Mouse (Mus musculus) embryo, embryonic 10 days (tissue): ENCODE measurements around the gene Wbp1l.

ENCODE experiments used
- DNase-seq: peaks from one replicate; pipeline ENCODE4 v3.0.0-alpha.2; 2015; ENCODE audit warnings: low spot score

Gene Wbp1l

DNA sequence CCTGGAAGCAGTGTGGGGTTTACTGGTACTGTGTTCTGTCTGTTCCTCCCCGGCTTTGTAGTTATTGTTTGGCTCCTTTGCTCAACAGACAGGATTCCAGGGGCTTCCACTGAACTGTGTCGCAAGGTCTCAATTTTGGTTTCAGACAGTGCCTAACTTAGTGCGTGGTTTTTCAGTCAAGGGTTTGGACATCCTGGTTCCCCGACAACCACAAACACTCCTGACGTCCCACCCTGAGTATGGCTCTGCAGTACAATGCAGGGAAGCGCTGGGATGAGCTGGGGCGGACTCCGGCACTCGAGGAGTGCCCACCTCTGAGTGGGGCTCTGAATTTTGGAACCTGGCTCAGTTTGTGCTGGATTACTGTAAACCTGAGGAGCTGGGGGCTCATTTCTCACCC, 30.9 kb downstream of the Wbp1l start:
- no peak for DNase-seq

DNA sequence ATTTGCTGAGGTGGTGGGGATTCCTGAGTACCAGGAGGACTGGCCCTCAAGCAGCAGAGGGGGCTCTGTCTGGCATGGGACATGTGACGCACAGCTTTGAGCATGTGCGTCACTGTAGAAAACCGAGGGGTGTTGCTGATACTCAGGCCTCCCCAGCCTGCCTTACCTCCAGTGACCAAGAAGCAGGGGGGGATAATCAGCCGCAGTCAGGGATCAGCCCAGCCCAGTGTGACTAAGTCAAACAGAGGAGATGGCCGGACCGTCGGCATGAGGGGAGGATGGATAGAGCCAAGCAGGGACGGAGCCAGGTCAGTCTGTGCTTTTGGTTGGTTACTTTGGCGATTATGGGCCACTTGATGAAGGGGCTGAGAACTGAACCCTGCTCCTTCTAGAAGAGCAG, 32.8 kb downstream of the Wbp1l start:
- DNase-seq = no peak

DNA sequence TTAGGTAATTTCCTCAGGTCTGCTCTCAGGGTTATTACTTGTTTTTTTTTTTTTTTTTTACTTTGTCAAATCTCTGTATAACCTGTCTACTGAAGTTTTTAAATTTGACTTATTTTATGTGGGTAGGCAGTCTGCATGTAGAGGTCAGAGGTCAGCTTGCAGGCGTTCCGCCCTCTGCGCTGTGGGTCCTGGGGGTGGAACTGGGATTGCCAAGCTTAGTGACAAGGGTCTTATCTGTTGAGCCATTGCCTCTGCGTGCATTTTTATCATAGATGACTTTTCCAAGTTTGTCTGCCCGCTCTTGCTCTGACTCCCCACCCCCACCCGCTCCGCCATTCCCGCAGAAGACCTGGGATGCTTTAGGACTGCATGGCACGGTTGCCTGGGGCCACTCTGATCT, 36.9 kb downstream of the Wbp1l start:
- DNase-seq = peak; percentile 36

DNA sequence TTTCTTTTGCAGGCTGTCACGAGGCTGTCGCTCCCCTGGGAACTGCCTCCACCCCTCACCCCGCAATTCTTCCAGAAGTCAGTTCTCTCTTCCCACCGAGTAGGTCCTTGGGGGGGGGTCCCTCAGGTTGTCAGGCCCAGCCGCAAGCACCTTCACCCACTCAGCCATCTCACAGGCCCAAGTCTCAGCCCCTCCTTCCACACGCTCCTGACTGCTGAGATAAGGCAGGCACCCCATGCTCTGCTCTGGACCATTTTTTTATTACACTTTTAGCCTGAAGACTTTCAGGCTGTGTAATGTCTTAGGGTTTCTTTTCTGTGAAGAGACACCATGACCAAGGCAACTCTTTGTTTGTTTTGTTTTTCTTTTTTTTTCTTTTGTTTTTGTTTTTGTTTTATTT, 38.7 kb downstream of the Wbp1l start:
- DNase-seq = no peak

DNA sequence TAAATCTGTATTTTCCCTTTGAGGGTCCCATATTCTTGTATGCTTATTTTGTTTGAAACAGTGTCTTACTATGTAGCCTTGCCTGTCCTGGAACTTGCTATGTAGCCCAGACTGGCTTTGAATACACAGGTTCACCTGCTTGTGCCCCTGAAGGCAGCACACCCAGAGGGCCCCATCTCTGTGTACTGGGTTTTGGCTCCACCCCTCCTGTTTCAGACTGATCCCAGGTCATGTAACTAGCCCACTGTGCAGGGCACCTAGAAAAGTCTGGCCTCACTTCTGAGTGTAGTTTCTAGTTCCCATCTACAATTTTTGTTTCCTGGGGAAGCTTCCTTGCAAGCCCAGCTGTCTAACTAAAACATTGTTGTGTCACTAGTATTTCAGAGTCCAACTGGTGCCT, 40.2 kb downstream of the Wbp1l start:
- no peak for DNase-seq

DNA sequence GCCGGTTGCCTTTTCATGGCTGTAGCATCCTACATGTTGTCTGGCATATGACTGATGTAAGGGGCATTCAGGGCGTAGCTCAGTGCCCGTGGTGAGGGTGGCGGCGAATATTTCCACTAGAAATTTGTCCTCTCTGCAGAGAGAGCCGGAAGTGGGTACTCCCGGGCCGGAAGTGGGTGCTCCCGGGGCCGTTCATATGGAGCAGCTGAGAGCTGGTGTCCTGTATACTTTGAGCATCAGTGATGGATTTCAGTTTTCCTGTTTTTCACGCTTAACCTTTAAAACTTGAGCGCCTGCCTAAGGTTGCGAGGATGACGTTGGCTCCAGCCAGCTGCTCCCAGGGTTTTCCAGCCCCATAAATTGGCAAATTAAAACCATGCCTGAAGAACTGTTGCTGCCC, 40.6 kb downstream of the Wbp1l start:
- no peak for DNase-seq

DNA sequence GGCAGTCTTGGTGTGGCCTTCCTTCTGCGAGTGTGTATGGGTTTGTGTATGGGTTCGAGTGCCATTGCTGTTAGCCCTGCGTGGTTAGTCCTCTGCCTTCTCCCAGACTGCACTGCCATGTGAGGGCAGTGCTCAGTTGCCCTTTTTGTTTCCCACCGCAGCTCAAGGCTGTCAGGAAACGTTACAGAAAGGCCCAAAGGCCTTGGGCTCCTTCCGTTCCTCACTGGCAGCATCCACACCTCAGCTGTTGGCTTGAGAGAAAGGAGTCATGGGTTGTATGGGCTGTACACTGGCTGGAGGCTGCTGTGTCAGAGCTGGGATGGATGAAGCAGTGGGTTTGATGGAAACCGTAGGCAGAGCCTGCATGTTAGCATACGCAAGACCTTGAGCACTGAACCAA, 41.9 kb downstream of the Wbp1l start:
- no peak for DNase-seq

DNA sequence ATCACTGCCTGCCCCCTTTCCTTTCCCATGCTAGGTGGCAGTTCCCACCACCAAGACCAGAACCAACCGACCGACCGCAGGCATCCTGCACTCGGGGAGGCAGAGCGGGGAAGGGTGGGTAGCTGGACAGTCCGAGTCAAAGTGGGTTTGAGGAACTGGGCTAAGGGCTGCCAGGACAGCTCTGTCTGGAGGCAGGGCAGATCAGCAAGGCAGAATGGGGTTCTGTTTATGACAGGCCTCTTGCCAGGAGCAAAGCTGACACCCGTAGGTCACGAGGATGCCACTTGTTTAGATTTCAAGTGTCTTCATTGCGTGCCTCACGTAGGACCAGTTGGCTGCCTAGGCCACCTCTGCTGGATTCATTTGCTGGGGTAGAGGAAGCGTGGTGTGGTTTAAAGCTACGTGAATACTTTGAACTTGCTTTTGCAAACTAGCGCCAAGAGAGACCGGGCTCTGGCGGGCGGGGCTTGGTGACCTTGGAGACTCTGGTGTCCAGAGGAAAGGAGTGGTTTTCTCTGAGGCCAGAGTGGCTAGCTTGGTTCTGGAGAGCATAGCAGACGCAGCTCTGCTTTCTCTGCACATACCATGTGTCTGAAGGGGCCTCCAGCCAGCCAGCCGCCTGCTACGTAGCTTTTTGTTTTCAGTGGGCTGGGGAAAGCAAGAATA, 42.7 kb downstream of the Wbp1l start:
- peak; percentile 42 for DNase-seq

DNA sequence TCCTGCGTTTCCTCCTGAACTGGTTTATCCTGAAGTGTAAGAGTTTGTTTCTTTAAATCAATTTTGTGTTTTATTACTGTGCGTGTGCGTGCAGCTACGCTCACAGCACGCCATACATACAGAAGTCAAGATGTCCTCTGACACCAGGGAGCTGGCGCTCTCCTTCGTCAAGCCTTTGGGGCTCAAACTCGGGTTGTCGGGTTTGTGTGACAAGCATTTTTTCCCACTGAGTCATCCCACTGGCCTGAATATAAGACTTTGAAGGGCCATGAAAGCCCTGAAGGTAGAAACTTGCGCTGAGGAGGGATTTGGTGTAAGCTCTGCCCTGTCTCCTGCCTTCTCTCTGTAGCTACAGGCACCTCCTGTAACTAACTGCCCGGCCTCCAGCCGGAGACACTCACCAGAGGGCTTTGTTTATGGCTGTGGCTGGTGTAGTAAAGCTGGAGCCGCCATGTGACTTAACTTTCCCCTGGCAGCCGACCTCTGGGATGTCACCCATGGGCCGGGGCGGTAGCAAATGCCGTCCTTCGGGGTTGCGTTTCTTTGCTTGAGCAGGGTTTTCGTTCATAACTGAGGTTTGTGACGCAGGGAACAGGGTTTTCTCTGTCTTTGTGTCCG, 43.4 kb downstream of the Wbp1l start:
- no peak for DNase-seq

DNA sequence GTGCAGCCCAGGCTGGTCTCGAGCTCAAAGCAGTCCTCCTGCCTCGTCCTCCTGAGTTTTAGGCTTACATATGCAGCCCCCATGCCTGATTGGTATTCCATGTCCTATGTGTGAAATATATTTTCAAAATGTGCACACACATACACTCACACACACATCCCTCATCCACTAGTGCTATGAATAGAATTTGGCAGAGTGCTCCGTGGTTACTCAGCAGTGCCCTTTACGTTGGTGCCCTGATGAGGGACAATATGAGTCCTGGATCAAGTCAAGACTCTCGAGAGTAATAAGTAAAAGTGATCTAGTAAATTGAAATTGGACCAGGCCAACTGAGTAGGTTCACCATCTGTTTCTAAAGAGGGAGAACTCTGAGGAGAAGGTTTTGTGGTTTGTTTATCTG, 44.4 kb downstream of the Wbp1l start:
- no peak for DNase-seq

DNA sequence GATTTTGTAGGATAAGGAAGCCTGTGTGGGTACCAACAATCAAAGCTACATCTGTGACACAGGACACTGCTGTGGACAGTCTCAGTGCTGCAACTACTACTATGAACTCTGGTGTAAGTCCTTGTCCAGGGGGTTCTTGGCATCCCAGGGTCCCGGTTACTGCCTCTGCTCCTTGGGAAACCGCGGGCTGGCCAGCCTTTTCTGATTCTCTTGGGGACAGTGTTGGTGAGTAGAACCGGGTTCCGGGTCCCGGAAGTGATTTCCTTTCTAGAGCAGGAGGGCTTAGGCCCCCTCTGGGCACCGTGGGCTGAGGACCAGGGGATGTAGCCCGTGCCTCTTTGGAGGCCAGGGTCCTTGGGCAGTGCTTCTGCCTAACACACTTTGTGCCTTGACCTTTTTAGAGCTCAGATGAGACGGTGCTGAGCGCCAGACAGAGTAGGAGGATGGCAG, 45.5 kb downstream of the Wbp1l start:
- no peak for DNase-seq

DNA sequence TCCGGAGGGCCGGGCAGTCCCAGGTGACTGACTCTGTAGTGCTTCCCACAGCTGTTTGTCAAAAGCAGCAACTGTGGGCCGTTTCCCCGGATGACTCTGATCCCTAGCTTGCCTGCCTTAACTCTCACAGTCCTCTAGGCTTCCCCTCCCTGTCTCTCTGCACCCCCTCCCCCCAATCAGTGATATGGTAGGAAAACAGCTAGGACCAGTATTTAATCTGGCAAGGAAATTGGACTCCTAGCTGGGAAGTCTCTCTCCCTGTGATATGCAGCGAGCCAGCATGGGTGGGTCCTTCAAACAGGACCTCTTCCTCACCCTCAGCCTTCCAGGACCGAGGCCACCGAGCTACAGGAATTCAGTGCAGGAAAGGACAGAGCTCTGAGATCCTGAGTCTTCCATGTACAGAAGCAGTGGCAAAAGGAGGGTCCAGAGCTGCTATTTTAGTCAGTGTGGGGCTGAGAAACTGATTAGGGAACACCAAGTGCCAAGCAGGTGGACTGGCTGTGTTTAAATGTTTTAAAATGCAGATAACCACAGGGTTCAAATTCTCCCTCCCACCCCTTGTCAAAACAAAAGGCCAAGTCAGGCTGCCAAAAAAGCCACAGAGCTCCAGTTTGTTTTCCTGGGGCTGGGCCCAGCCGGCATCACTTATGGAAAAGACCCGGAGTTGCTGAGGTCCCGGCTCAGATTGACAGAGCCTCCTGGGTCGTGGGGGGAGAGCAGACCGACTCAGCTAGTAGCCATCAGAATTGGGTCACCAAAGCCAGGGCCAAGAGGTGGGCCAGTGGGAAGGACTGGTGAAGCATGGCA, 46.1 kb downstream of the Wbp1l start:
- peak; percentile 23 for DNase-seq

DNA sequence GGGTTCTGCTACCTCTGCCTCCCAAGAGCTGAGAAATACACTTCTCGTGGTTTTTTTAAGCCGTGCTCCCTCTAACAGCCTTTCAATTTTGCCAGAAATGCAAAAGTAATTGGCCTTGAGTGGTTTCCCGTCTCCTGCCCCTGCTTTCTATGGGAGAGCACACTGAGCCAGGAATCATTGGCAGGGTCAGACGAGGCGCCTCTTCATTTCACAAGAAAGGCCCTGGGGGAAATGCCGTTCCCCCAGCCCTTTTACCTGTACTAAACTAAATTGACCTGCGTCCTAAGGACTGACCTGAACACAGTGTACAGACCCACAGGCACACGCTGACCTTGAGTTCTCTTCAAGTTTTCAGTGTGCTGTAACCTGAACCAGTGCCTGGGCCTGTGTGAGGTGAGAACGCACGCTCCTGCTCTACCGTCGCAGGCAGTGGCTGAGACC, 47.2 kb downstream of the Wbp1l start:
- DNase-seq = no peak

DNA sequence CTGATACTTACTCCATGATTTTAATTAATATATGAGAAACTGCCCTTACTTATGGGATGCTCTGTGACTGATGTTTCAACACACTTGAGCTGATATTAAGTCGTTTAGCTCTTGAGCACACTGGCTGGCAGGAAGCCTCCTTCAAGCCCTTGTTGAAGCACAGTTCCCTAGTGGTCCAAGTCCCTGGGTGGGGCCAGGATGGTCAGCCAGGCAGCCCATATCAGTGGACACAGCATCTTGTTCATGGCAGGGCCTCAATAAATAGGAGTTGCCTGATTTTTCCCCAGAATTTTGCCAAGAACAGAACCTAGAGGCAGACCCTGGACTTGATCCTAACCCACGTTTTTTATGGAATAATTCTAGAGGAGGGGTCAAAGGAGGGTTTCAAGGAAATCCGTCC, 48.4 kb downstream of the Wbp1l start:
- DNase-seq = no peak

DNA sequence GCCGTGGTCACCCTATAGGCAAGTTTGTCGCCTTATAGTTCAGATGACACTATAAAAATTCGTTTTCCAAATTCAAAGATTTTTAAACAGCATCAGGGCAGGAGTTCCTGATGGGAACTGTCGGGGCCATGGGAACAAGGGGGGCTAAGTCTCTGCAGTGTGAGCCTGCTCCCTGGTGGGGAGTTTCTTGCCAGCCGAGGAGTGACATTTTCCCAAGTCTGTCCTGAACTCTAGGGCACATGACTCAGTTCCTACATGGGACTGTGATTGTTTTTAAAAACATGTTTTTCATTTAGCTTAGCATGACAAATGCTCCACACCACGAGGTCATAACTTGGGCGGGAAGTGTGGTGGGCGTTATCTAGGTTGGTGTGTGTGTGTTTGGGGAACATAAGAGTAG, 49.0 kb downstream of the Wbp1l start:
- no peak for DNase-seq

DNA sequence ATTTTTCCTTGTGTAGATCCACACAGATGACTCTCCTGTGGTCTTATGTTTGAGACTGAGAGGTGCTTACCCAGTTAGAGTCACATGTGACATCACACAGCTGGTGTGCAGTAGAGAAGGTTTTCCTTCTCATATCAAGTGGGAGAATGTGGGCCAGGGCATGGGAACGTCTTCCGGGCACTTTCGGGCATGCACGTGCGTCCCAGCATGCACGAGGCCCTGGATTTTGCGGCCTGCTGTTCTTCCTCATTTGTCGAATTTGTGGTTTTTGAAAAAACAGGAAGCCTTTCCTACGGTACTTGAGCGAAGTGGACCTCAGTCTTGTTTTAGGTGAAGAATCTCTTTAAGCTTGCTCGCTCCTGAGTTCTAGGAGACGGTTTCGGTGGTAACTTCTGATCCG, 49.7 kb downstream of the Wbp1l start:
- DNase-seq = no peak

DNA sequence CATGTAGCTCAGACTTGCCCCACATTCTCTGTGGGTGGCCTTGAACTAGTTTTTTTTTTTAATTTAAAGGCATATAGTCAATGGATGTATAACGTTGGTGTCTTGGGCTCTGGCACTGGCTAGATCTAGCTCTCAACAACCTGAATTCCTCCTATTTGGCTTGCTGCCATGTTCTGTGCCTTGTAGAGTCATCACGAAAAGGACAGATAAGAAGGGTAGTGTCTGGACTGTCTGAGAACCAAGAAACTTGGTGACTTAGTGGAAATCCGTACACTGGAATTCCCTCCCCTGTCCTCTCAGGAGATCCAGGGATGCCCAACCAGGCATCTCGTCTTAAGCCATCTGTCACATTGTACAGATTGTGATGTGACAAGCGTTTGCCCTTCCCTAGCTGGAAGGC, 54.3 kb downstream of the Wbp1l start:
- no peak for DNase-seq

DNA sequence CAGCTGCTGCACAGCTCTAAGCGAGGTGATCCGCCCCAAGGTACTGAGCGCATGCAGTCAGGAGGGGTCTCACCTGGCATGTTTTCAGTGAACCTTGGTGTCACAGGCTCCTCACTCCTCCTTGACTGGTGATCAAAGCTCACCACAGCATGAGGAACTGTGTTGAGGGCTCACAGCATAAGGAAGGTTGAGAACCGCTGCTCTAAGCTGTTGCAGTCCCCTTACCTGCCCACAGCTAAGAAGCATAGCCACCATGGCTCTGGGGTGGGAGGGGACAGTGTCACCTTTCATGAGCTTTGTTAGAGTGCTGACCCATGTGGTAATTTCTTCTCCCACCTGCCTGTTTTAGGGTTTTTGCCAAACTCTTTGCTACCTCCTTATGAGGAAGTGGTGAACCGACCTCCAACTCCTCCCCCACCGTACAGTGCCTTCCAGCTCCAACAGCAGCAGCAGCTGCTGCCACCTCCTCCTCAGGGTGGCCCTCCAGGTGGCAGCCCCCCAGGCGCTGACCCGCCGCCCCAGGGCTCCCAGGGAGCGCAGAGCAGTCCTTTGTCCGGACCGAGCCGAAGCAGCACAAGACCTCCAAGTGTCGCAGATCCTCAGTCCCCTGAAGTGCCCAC, 54.8 kb downstream of the Wbp1l start:
- no peak for DNase-seq

DNA sequence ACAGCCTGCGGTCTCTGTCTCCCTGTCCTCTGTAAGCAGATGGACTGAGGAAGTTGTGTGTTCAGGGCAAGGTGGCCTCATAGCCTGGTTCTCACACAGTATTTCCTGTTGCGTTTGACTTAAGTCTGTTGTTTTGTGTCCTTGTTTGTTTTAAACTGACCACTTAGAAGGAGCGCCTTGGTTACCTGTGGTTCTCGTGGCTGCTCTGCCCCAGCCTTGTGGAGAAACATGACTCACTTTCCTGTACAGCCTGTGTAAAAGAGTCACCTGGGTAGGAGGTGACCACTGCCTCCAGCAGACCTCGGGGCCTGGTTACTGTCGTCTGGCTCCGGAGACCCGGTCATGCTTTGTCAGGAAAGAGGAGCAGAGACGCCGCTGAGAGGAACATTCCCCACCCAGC, 56.7 kb downstream of the Wbp1l start:
- no peak for DNase-seq

DNA sequence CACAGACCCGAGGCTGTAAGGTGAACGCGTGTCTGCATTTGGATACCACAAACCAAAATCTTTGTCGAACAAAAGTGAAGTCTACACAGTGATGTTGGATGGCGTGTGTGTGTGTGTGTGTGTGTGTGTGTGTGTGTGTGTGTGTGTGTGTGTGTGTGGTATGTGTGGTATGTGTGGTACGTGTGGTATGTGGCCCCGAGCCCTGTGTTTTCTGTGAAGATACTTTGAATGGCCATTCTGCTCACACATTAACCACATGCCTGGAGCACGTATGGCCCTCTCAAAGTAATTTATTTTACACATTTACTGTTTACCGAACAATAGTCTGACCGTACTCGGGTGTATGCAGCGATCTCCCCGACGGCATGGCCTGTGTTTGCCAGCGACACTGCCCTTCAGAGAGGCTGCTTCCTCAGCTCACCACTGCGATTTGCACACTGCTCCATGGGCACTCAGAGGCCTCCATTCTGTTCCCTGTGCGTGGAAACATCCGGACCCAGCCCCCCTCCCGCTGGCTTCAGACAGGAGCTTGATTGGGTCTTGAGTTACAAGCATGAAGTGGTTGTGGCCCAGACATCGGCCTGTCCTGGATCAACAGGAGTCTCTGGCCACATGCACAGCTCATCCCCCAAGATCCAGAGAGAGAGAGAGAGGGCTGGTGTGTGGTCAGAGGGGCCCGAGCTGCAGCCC, 57.4 kb downstream of the Wbp1l start:
- DNase-seq = no peak

DNA sequence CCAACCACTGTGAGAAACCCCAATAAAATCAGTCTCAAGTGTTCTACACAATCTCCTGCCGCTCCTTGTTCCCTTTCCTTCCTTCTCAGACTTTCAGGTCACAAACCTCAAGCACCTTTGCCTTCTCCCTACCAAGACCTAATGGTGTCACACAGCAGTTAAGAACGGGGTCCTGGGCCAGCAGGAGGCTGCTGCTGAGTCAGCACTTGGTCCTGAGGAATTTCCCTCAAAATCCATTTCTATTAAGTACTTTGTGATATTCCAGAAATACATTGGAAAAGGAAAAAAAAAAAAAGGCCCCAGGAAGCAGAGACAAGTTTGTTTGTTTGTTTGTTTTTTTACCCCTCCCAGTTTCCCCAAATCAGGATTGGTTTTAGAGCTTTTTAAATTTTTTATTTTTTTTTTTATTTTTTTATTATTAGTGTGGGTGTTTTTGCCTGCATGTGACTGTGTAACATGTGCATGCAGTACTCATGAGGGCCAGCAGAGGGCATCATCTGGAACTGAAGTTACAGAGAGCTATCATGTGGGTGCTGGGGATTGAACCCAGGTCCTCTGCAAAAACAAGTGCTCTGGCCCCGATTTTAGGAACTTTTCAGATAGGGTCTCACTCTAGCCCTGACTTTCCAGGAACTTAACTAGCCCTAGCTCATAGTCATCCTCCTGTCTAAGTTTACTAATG, 58.6 kb downstream of the Wbp1l start:
- no peak for DNase-seq

DNA sequence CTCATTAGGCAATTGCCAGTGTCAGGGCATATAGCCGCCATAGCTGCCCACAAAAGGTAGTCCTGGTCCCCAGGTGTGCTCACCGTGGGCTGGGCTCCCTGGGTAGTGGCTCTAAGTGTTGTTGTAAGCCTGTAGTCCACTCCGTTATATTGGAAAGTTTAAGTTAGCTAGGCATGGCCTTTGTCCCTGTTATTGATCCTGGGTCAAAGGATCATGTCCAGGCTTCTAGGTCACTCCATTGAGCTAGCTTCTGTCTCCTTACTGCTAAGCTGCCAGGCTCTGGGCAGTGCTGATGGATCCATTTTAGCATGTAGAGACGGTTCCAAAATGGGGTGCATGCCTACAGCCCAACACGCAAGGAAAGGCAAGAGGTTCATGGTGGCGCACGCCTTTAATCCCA, 59.5 kb downstream of the Wbp1l start:
- DNase-seq = no peak
